Mouse (Mus musculus) mouse trophoblast stem cell (cell line): ENCODE data around the gene Olfr455.

Experiments
- in situ Hi-C, 2 experiments: fragments of 300-500 bp; cut with MseI, MboI; formaldehyde crosslinking; loops; 2 replicates in 1 of 2; 3 replicates in 1 of 2; pipeline ENCODE4 v1.15.1; 2025

Olfr455 gene

DNA sequence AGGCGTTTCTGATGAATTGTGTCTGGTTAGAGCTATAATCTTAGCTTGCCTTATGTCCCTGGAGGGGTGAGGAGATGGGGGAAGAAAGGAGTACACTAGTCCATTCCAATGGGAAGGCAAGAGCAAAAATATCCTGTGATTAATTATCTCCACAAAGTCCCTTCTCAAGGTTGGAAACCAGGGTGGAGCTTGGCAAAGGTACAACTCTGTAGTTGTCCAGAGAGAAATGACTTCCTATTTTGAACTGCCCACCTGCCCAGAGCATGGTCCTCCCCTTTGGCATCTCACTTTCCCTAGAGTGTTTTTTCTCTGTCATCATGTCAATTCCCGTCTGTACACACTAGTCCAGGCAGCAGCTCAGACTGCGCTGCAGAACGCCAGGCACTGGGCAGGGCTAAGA is at the start of gene Olfr455:
Olfr455 (minus strand) TSS at position 127 of the 400 bp plus-strand sequence.
- in situ Hi-C loops, result no loop called here

GRCm38 (mm10) chr6:42593138-42593882 is 45.9 kb upstream of the Olfr455 start:
- in situ Hi-C loops, result loop anchor here in 1 of 2 experiments (25.0 kb wide), 1 partner anchor 306 kb away; the partner anchor contains the start of gene Clcn1

GRCm38 (mm10) chr6:42586569-42586968 is 39.2 kb upstream of the Olfr455 start:
- in situ Hi-C loops, result loop anchor here in 1 of 2 experiments (10.0 to 25.0 kb wide), 2 partner anchors 202 to 299 kb away; partner anchors contain the start of gene Clcn1

DNA sequence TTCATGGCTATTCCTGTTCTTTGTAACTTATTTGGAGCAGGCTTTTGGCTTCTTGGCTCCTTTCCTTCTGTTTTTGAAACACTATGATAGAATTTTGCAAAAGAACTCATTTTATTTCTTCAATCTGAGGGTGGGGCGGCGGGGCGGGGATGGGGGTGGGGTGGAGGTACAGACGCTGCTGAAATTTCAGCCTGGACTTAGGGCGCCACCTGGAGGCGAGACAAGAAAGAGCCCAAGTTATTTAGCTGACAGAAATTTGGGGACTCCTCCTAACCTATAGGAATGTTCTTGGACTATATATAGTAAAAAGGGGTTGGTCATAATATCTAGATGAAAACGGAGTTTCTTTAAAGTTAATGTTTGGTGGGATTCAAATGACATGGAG is 36.1 kb upstream of the Olfr455 start:
- in situ Hi-C loops, result loop anchor here in 1 of 2 experiments (10.0 to 25.0 kb wide), 2 partner anchors 199 to 296 kb away; partner anchors contain the start of gene Clcn1

- in situ Hi-C loops, result loop anchor here in 1 of 2 experiments (10.0 to 25.0 kb wide), 2 partner anchors 198 to 296 kb away; partner anchors contain the start of gene Clcn1
Measured at GRCm38 (mm10) chr6:42582741-42583487, 35.5 kb upstream of the Olfr455 start.

- in situ Hi-C loops, result loop anchor here in 1 of 2 experiments (25.0 kb wide), 1 partner anchor 291 kb away; the partner anchor contains the start of gene Clcn1
Measured at GRCm38 (mm10) chr6:42578678-42579077, 31.3 kb upstream of the Olfr455 start.

DNA sequence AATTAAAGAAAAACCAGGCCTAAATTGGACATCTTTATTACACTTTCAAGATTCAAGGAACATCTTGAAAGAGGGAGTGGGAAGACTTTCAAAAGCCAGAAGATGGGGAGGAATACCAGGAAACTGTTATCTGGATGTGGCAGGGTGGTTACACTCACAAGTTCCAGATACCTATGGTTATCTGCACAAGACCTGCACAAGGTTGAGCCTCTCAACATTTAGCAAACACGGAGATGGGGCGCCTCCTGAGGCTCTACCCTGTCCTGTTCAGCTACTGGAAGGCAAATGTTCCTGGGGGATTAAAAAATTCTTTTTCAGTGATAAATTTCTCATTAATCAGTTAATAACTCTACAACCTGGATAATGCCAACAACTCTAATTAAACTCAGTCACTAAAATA is 30.0 kb upstream of the Olfr455 start:
- in situ Hi-C loops, result loop anchor here in 1 of 2 experiments (25.0 kb wide), 1 partner anchor 290 kb away; the partner anchor contains the start of gene Clcn1

- in situ Hi-C loops, result no loop called here
Measured at GRCm38 (mm10) chr6:42568205-42568604, 20.8 kb upstream of the Olfr455 start.

GRCm38 (mm10) chr6:42566076-42566598 is 18.8 kb upstream of the Olfr455 start:
- in situ Hi-C loops, result no loop called here

- in situ Hi-C loops, result no loop called here
Measured at GRCm38 (mm10) chr6:42562280-42562679, 14.9 kb upstream of the Olfr455 start.

DNA sequence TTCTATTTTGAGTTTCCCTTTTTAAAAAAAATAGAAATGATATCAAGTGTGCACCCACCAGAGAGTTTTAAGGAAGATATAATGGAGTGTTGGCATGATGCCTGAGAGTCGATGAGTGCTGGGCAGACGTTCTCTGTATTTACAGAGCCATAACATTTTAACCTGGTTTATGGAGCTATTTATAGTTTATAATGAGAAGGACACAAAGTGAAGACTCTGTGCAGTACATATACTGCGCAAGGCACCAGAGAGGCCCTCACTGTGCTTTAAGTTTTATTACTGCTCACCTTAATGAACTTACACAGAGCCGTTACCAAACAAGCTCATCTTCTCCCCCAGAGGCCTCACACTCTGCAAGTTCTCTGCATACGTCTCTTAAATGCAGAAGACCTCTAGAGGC is 13.5 kb upstream of the Olfr455 start:
- in situ Hi-C loops, result no loop called here

DNA sequence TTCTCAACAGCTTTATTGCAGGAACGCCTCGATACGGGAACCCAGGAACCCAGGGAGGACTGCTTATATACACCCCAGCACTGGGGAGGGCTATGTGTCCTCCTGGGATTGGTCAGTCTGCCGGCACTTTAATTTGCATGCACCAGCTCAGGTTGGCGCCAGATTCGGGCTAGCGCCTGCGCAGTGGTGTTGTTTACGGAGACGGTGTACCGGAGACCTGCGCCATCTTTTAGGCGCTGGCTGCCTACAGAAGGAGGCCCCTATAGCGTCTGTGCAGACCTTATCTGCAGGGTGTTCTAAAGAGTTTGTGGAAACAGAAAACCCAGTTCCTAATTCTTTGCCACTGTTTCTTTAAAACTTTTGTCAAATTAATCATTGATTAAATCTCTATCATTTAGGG is 11.3 kb upstream of the Olfr455 start:
- in situ Hi-C loops, result no loop called here

DNA sequence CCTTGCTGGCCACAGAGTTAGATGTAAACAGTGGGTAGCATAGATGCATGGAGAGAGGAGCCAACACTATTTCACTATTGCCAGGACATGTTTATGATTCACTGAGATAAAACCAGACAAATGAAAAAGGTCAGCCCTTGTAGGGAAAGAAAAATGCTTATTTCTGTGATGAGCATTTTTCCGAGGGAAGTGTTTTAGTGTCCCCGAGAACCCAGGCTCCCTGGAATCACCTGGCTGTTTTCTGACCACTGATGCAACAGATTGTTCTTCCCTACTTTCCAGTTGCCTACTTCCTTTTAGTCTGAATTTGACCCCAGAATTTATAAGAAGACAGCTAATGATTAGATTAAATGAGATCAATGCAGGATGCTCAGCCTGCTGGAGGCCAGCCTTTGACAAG is 1.2 kb downstream of the Olfr455 start:
- in situ Hi-C loops, result no loop called here

DNA sequence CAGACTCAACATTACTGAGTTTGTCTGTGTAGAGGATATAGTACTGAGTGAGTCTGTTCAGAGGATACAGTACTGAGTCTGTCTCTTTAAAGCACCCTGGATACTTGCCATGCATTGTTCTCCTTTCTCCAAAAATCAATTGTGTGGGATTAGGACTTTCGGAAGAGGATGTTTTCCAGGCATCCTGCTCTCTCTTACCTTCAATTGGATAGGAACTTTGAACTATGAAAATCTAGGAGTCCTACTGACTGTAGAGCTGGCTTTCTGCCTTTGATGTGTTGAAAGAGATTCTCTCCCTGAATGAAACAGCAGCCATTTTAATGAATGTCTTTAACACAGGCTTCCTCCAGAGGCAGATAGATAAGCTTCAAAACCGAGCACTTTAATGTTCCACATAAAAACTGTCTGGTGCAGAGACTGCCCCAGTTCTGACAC is 1.9 kb downstream of the Olfr455 start:
- in situ Hi-C loops, result no loop called here

- in situ Hi-C loops, result no loop called here
Measured at GRCm38 (mm10) chr6:42544846-42545245, 2.5 kb downstream of the Olfr455 start.

DNA sequence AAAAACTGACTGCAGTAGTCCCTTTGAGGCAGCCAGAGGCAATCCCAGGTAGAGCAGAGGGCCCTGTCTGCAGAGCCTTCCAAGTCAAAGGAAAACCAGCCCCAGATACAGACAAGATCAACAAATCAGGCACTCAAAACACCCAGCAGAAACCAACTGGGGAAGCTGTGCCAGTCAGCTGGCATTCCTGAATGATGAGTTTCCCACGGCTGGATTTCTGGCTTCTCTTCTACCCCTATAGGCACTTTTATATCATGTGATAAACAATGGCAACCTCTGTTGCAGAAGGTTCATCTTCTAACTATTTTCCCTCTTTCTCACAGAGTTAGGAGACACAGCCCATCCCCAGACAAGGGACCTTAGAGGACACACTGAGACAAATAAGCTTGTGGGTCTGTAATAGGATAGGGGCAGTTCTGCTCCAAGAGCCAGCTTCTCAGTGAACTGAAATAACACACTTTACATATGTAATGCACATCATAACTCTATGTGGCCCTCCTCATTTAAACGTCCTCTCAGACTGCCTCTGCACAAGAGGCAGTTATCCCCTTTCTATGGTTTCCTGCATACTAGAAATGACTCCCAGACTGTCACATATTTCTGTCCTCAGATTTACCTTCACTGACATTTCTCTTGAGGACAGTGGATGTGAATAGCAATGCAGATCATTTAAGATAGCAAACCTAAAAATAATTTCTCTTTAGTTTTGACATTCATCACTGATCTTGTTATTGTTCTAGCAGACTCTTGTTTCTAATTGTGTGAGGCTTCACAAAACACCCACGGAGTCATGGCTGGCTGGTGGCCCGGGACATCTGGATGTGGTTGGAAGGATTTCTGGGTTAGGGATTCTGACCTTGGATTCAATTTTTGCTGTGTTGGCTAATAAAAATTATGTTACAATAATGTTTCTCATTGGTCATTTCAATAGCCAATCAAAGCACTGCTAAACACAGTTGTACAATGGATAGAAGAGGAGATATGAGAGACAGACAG is 5.1 kb downstream of the Olfr455 start:
- in situ Hi-C loops, result no loop called here

GRCm38 (mm10) chr6:42540681-42541080 is 6.7 kb downstream of the Olfr455 start:
- in situ Hi-C loops, result no loop called here

DNA sequence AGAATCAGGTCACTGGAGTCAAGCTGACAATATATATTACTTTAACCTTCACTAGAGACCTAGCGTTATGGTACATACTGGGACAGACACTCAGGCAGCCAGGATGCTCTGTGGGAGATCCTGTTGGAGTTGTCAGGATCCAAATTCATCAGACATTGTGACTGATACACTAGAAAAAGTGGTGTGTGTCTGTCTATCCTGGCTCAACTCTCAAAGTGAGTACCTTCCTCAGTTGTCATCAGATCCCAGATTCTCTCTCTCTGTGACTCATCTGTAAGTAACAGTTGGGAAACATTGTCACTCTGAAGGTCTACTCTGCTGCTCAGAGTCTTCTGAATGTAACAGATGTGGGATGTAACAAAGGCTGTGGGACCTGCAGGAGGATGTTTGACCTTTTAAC is 7.7 kb downstream of the Olfr455 start:
- in situ Hi-C loops, result no loop called here

DNA sequence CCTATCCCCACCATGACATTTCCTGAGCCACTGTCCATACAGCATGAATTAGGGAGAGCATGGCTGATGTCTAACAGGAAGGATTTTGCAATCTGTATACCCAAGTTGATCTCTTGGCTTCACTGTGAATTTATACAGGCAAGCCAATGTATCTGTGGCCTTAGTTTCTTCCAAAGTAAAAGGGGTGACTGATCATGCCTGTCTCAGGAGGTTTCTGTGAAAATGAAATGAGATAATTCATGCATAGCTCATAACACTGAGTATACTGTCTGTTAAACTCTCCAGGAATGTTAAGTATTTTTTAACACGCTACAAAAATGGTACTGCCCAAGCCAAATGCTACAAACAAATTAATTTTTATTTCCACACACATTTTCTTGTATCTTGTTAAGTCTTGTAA is 33.9 kb downstream of the Olfr455 start:
- in situ Hi-C loops, result no loop called here

GRCm38 (mm10) chr6:42509311-42509710 is 38.1 kb downstream of the Olfr455 start:
- in situ Hi-C loops, result no loop called here

- in situ Hi-C loops, result no loop called here
Measured at GRCm38 (mm10) chr6:42503478-42503877, 43.9 kb downstream of the Olfr455 start.
